Mouse (Mus musculus): ENCODE measurements around the gene Tssc4.

DNA sequence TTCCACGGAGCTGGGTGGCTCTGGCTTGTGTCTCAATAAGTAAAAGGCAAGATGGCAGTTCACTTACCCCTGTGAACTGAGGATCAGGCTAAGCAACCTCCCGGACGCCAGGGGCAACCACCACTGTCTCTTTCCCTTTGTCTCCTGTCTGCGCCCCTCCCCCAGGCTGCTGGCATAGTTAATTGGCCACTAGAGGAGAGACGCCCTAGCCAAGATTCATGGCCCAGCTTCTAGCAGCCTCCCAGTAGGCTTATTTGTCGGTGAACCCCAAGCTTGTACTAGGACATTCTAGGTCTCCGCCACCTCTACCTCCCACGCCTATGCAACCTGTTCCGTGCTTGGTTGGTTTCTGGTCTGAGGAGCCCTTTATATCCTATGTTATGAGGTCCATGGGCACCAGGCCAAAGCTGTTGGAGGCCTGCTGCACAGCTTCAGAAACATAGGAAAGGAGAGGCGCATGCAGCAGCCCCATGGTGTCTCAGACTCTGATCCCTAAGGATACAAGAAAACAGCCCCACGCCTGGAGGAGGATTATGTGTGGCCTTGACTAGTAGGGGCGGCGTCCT is 650 bp upstream of the Tssc4 start:
- TF ChIP-seq CHD2 (IDR thresholded peaks at IDR 0.05; ENCODE audit: low read depth, low read length), result no peak
- TF ChIP-seq ZNF384 (IDR thresholded peaks at IDR 0.05; ENCODE audit: low read depth, low read length), result no peak
- no peak for TF ChIP-seq HCFC1 (IDR thresholded peaks at IDR 0.05; ENCODE audit: borderline replicate concordance, insufficient read depth, low read length)
- TF ChIP-seq ZC3H11A (IDR thresholded peaks at IDR 0.05; ENCODE audit: borderline replicate concordance, low read depth, low read length), result no peak
- no peak for TF ChIP-seq MAFK (IDR thresholded peaks at IDR 0.05; ENCODE audit: insufficient read depth, low read depth, low read length)
